Mouse (Mus musculus) urinary bladder, postnatal 10 days (tissue): ENCODE data around the gene Isg20l2.
A peak's percentile ranks its signal among the peaks of the same experiment; 100 is the strongest.
"Not testable (repeated sequence)": the region's sequence is repeated elsewhere in the genome, so short reads cannot be mapped to it uniquely, and the experiment has no call there.

Experiments
- DNase-seq: peaks from one replicate; pipeline ENCODE4 v3.0.0; 2022; ENCODE audit warnings: low spot score

Gene Isg20l2

GRCm38 (mm10) chr3:87930078-87930795 lies at the start of gene Isg20l2, which contains the start of gene Rrnad1:
Isg20l2 (plus strand) TSS chr3:87930314.
Rrnad1 (minus strand) TSS chr3:87930717.
- peak; percentile 92 for DNase-seq

- no peak for DNase-seq
These were observed 45.8 kb upstream of the Isg20l2 start for GRCm38 (mm10) chr3:87884291-87884690.

GRCm38 (mm10) chr3:87884708-87885251 lies 45.3 kb upstream of the Isg20l2 start:
- no peak for DNase-seq

- DNase-seq = peak; percentile 39
These were observed 44.7 kb upstream of the Isg20l2 start, which contains the start of gene Prcc for GRCm38 (mm10) chr3:87885281-87886003. Prcc (minus strand) TSS chr3:87885608.

GRCm38 (mm10) chr3:87886004-87886365 lies 44.1 kb upstream of the Isg20l2 start:
- no peak for DNase-seq

- no peak for DNase-seq
These were observed 43.7 kb upstream of the Isg20l2 start for GRCm38 (mm10) chr3:87886416-87886815.

- DNase-seq = not testable (repeated sequence)
These were observed 42.7 kb upstream of the Isg20l2 start for GRCm38 (mm10) chr3:87887400-87887799.

GRCm38 (mm10) chr3:87891481-87891880 lies 38.6 kb upstream of the Isg20l2 start:
- no peak for DNase-seq

GRCm38 (mm10) chr3:87893367-87893905 lies 36.7 kb upstream of the Isg20l2 start:
- DNase-seq = no peak

GRCm38 (mm10) chr3:87899266-87899665 lies 30.8 kb upstream of the Isg20l2 start:
- no peak for DNase-seq

GRCm38 (mm10) chr3:87899776-87900175 lies 30.3 kb upstream of the Isg20l2 start:
- DNase-seq = no peak

- DNase-seq = no peak
These were observed 29.0 kb upstream of the Isg20l2 start for GRCm38 (mm10) chr3:87901036-87901624.

GRCm38 (mm10) chr3:87901959-87902358 lies 28.2 kb upstream of the Isg20l2 start:
- DNase-seq = not testable (repeated sequence)

GRCm38 (mm10) chr3:87903821-87904220 lies 26.3 kb upstream of the Isg20l2 start:
- DNase-seq = no peak

- DNase-seq = peak; percentile 79
These were observed 24.1 kb upstream of the Isg20l2 start, which contains the start of gene Hdgf for GRCm38 (mm10) chr3:87905880-87906485. Hdgf (plus strand) TSS chr3:87906321.

GRCm38 (mm10) chr3:87906601-87906980 lies 23.5 kb upstream of the Isg20l2 start:
- no peak for DNase-seq

- DNase-seq = no peak
These were observed 22.9 kb upstream of the Isg20l2 start for GRCm38 (mm10) chr3:87906981-87907857.

- no peak for DNase-seq
These were observed 22.2 kb upstream of the Isg20l2 start for GRCm38 (mm10) chr3:87907906-87908305.

GRCm38 (mm10) chr3:87909381-87909780 lies 20.7 kb upstream of the Isg20l2 start:
- no peak for DNase-seq

- no peak for DNase-seq
These were observed 20.2 kb upstream of the Isg20l2 start for GRCm38 (mm10) chr3:87909874-87910273.
